Mouse (Mus musculus) layer of hippocampus, adult 2 months (tissue): Measurements from ENCODE around the gene Tspear. TPM values are rescaled to one million over a fixed set of nuclear protein-coding genes. Genes with fewer than 3 reads are reported as not detected.
"Not testable (repeated sequence)": the region's sequence is repeated elsewhere in the genome, so short reads cannot be mapped to it uniquely, and the experiment has no call there.

ENCODE experiments used
- DNase-seq, 2 experiments: peaks; one replicate each; pipeline ENCODE4 v3.0.0; 2022; ENCODE audit warnings: low spot score in 2 of 2
- H3K27ac ChIP-seq: fragments of 200-600 bp; 2 replicates; pipeline ENCODE4 v1.8.1; 2022
- H3K4me3 ChIP-seq: fragments of 200-600 bp; 2 replicates; pipeline ENCODE4 v1.8.1; 2022; ENCODE audit warnings: mild to moderate bottlenecking
- CTCF ChIP-seq: fragments of 200-600 bp; conservative IDR thresholded peaks from 2 replicates; pipeline ENCODE4 v1.8.1; 2022; ENCODE audit warnings: antibody characterized with exemption, mild to moderate bottlenecking, moderate library complexity
- total RNA-seq, 2 experiments: library from RNA; stranded (reverse); gene quantifications; 2 replicates each; pipeline ENCODE4 v1.2.3; 2021

Gene Tspear
- total RNA-seq, 2 experiments from 2014 or later, result not detected

- Histone ChIP-seq H3K4me3 (no peak overlapping the region), H3K27ac (no peak overlapping the region)
- DNase-seq, result no peak
- TF ChIP-seq CTCF, result no peak
Measured at GRCm38 (mm10) chr10:77788621-77789020, 102.3 kb downstream of the Tspear start.

DNA sequence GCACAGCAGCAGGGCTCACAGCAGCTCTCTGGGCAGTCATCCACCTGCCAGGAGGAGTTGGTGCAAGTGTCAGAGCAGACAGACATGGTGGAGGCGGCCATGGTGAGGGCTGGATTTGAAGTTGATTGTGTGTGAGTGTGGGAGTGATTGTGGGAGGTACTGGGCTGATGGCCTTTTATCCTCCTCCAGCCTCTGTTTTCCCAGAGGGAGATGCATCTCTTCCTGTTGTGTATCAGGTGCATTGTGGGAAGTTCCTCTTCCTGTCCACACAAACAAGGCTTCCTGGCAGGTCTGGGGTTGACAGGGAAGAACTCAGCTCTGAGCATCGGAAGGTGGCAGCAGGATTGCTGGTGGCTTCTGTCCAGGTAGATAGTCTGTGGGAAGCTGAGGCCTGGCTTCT, 108.6 kb downstream of the Tspear start, which contains the start of gene Gm9639:
Gene Gm9639 (minus strand): TSS at position 101 of the 400 bp plus-strand sequence.
- Histone ChIP-seq H3K27ac (no peak within 1 kb of the TSS), H3K4me3 (no peak within 1 kb of the TSS)
- no peak for DNase-seq
- TF ChIP-seq CTCF, result no peak

- Histone ChIP-seq H3K27ac (no peak overlapping the region), H3K4me3 (no peak overlapping the region)
- no peak for TF ChIP-seq CTCF
- DNase-seq, result no peak
Measured at GRCm38 (mm10) chr10:77797677-77798076, 111.3 kb downstream of the Tspear start.

GRCm38 (mm10) chr10:77798164-77798920, 112.0 kb downstream of the Tspear start:
- not testable (repeated sequence) for H3K27ac ChIP-seq, DNase-seq

GRCm38 (mm10) chr10:77798921-77799508, 112.6 kb downstream of the Tspear start, which contains the start of gene Gm19668:
Gene Gm19668, minus strand, starts transcription at chr10:77799133.
- H3K27ac ChIP-seq, result no peak within 1 kb of the TSS
- no peak for DNase-seq
- H3K4me3 ChIP-seq, result no peak within 1 kb of the TSS
- TF ChIP-seq CTCF, result no peak

More at GRCm38 (mm10) chr10:77798164-77798920, 112.0 kb downstream of the Tspear start:
- not testable (repeated sequence) for H3K4me3 ChIP-seq

GRCm38 (mm10) chr10:77804095-77804494, 117.7 kb downstream of the Tspear start:
- no peak overlapping the region for H3K4me3 ChIP-seq
- DNase-seq, result no peak
- no peak for TF ChIP-seq CTCF
- H3K27ac ChIP-seq, result no peak overlapping the region

DNA sequence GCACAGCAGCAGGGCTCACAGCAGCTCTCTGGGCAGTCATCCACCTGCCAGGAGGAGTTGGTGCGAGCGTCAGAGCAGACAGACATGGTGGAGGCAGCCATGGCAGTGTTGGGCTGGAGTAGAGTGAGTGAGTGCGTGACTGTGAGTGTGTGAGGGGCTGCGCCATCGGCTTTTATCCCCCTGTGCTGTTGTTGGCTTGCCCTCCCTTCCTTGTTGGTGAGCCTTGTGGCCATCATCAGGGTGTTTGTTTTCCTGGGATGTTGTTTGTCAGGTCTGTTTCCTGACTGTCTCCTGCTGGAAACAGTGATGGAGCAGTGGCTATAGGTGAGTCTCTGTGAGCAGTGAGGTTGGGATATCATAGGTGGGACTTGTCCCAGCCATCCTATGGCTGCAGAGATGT, 125.4 kb downstream of the Tspear start, which contains the start of gene Gm9507:
Gene Gm9507 (minus strand): TSS at position 101 of the 400 bp plus-strand sequence.
- no peak within 1 kb of the TSS for H3K27ac ChIP-seq
- DNase-seq, result no peak
- no peak for TF ChIP-seq CTCF
- H3K4me3 ChIP-seq, result no peak within 1 kb of the TSS

DNA sequence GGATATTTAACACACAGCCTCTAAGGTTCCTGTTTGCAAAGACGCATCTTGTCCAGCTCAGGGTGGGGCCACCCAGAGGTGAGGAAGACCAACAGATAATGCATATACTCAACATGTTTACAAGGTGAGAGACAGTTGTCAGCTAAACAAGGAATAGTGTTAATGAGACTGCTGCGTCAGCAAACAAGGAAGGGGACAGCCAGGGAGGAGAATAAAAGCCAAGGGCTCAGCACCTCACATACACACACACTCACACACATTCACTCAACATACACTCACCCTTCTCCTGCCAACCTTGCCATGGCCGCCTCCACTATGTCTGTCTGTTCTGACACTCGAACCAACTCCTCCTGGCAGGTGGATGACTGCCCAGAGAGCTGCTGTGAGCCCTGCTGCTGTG, 128.0 kb downstream of the Tspear start, which contains the start of gene Gm2696:
Gene Gm2696 (plus strand): TSS at position 301 of the 400 bp plus-strand sequence.
- DNase-seq, result no peak
- TF ChIP-seq CTCF, result no peak
- H3K4me3 ChIP-seq, result no peak within 1 kb of the TSS
- no peak within 1 kb of the TSS for H3K27ac ChIP-seq

- H3K4me3 ChIP-seq, result no peak overlapping the region
- DNase-seq, result no peak
Measured at GRCm38 (mm10) chr10:77815514-77815913, 129.1 kb downstream of the Tspear start.

DNA sequence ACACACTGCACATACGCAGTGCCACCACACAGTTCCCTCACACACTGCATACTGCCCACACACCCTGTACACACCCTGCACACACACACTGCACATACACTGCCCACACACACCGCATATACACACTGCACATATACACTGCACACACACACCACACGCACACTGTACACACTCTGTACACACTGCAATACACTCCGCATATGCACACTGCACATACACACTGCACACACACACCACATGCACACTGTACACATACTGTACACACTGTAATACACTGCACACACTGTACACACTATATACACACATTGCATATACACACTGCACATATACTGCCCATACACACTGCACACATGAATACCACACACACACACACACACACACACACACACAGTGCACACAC, 132.2 kb downstream of the Tspear start:
- H3K27ac ChIP-seq, result no peak overlapping the region
- TF ChIP-seq CTCF, result no peak
- H3K4me3 ChIP-seq, result no peak overlapping the region
- no peak for DNase-seq

More at GRCm38 (mm10) chr10:77815514-77815913, 129.1 kb downstream of the Tspear start:
- no peak overlapping the region for H3K27ac ChIP-seq
- peak; percentile 72 for TF ChIP-seq CTCF

- H3K27ac ChIP-seq, result no peak overlapping the region
- no peak overlapping the region for H3K4me3 ChIP-seq
- DNase-seq, result no peak
- TF ChIP-seq CTCF, result no peak
Measured at GRCm38 (mm10) chr10:77819203-77819602, 132.8 kb downstream of the Tspear start.

GRCm38 (mm10) chr10:77826951-77827350, 140.6 kb downstream of the Tspear start, which contains the start of gene Krtap10-4:
Gene Krtap10-4, minus strand, starts transcription at chr10:77827095.
- no peak for TF ChIP-seq CTCF
- Histone ChIP-seq H3K27ac (no peak within 1 kb of the TSS), H3K4me3 (no peak within 1 kb of the TSS)
- no peak for DNase-seq

DNA sequence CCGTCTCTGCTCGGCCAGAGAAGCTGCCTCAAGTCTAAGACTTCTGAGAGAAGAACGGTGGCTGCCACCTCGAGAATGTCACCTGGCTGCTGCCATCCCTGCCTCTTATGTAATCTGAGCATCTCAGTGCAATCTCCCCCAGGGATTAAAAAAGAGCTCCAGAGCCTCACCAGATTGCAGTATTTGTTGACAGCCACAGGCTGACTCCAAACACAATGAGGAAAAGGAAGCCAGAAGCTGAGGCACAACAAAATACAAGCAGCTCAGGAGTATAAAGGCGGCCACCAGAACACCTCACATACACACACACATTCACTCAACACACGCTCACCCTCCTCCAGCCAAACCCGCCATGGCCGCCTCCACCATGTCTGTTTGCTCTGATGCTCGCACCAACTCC, 149.3 kb downstream of the Tspear start, which contains the start of gene Krtap10-10:
Gene Krtap10-10 (plus strand): TSS at position 301 of the 400 bp plus-strand sequence.
- H3K4me3 ChIP-seq, result no peak within 1 kb of the TSS
- H3K27ac ChIP-seq, result no peak within 1 kb of the TSS
- DNase-seq, result no peak
- no peak for TF ChIP-seq CTCF

DNA sequence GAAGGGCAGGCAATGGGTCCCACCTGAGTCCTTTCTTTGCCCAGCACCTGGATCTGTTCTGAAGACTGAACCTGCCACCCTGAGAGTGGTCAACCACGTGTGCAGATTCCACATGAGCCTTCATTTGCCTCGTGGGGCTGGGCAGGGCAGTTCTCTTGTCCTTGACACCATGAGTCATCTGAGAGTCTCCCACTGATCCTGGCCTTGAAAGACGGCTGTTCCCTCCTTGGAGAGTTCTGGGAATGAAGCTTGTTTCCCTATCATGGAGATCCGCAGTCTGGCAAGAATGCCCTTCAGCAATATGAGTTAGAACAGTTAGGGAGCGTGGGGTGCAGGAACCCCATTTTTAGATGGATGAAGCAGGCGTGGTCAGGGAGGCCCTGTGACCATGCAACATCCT, 152.6 kb downstream of the Tspear start:
- TF ChIP-seq CTCF, result no peak
- no peak for DNase-seq
- no peak overlapping the region for H3K4me3 ChIP-seq
- H3K27ac ChIP-seq, result no peak overlapping the region
